Mouse (Mus musculus) neural tube, embryonic 10.5 days (tissue): ENCODE measurements at regions not wholly inside any gene's neighbourhood (a gene's known extent, or its start where the extent isn't known, plus 50 kb on each side); places are given as distances from the start of the nearest gene placed in this dataset.
"Not testable (repeated sequence)": the region's sequence is repeated elsewhere in the genome, so short reads cannot be mapped to it uniquely, and the experiment has no call there.

Experiments
- DNase-seq: peaks from one replicate; pipeline ENCODE4 v3.0.0-alpha.2; 2017; ENCODE audit warnings: low spot score; ENCODE audit errors: extremely low spot score

- DNase-seq, result no peak
Measured at GRCm38 (mm10) chr8:5523281-5523680, 418.1 kb upstream of the Slc10a2 start.

GRCm38 (mm10) chr8:5495861-5496260, 390.7 kb upstream of the Slc10a2 start:
- DNase-seq, result no peak

GRCm38 (mm10) chr8:5490491-5490890, 385.3 kb upstream of the Slc10a2 start:
- DNase-seq, result no peak

DNA sequence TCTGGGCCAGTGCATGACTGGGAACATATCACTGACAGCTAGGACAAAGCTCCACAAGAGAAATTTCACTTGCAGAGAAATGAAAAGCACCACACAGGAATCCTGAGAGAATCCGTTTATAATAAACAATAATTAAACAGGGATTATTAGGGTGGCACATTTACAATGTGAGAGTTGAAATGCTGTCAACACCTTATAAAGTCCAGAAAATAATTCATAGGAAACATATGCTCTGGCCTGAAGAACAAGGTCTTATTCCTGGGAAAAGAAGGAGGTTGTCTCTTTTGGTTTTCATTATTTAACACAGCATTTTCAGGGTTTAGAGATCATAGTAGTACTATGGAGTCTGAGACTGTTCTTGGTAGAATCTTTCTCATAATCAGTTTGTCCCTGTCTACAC, 377.8 kb upstream of the Slc10a2 start:
- DNase-seq, result no peak

- DNase-seq, result no peak
Measured at GRCm38 (mm10) chr8:5472999-5473398, 367.8 kb upstream of the Slc10a2 start.

DNA sequence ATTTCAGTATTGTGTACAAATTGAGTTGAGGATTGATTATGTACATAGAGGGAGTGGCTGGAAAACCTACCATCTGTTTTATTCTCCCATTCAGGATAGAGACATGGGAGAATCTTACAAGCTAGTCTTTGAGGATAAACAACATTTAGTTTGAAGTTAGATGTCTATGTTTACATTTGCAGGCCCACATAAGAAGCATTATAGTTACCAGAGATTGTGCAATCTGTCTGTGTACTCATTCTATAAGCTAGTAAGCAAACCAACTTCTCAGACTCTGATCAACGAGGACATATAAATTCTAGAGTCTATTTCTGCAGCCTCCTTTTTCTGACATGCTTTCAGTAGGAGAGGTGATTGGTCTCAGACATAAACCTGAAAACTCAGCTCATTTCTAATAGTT, 367.4 kb upstream of the Slc10a2 start:
- no peak for DNase-seq

GRCm38 (mm10) chr8:5457619-5458018, 352.5 kb upstream of the Slc10a2 start:
- DNase-seq, result no peak

DNA sequence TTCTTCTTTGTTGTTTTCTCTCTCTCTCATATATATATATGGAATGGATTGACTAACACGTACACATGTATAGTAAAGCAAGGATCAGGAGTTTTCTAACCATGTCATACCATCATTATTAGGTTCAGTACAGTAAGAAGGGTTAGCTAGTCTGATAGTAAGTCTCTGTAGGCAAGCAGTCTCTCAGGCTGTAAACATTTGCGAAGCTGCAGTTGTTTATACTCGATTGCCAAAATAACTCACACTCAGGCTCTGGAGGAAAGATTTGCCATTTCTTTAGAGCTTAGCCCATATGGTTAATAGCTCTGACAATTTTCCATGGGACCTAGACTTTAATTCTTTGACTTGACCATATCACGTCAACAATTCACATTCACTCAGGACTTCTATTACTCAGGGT, 348.3 kb upstream of the Slc10a2 start:
- no peak for DNase-seq

- not testable (repeated sequence) for DNase-seq
Measured at GRCm38 (mm10) chr8:5442243-5442642, 337.1 kb upstream of the Slc10a2 start.

- DNase-seq, result not testable (repeated sequence)
Measured at GRCm38 (mm10) chr8:5440404-5440803, 335.3 kb upstream of the Slc10a2 start.

GRCm38 (mm10) chr8:5439054-5439453, 333.9 kb upstream of the Slc10a2 start:
- no peak for DNase-seq

GRCm38 (mm10) chr8:5428303-5428971, 323.3 kb upstream of the Slc10a2 start:
- DNase-seq, result no peak

GRCm38 (mm10) chr8:5416841-5417240, 311.7 kb upstream of the Slc10a2 start:
- not testable (repeated sequence) for DNase-seq

DNA sequence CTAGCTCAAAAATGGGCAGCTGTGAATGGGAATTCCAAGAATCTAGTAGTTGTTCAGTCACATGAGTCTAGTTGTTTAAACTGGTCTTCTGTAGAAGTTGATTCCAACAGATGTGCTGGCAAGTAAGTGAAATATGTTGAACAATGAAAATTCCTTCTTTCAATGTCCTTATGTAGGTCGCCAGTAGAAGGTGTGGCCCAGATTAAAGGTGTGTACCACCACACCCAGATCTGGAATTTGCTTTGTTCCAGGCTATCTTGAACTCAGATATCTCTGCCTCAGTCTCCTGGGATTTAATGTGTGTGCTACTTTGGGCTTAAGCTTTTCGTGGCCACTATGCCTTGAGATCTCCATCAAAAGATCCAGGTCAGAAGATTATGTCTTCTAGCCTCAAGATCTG, 279.7 kb upstream of the Slc10a2 start:
- no peak for DNase-seq

DNA sequence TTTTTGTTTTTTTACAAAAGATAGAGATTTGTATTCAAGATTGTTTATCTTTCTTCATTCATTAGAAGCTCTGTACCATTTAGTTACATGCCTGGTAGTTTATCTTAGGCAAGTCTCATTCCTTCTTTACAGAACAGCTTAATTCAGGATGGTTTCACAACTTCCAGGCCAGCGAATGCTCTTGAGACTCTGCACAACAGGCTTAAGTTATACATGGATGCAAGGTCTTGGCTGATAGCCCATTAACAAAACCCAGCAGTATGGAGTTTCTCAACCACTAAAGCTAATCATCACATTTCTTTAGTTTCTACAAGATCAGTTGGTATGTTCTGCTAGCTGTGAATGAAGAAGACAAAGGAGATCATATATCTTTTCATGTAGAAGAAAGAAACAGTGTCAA, 272.9 kb upstream of the Slc10a2 start:
- DNase-seq, result no peak

DNA sequence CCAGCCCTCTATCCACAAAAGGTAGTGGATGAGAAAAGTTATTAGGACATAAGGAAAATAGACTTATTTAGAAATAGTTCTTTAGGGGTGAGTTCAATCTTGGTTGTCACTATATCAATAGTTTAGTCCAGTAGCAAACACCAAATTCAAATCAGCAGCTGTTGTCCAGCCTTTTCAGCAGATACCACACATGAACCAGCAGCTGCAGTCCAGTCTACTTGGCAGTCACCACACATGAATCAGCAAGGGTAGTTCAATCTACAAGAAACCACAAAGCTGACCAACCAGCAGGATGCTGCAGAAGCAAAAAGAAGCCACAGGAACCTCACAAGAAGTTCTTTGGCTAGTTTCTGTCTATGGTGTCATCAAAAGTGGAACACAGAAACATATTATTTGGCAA, 234.8 kb upstream of the Slc10a2 start:
- no peak for DNase-seq

DNA sequence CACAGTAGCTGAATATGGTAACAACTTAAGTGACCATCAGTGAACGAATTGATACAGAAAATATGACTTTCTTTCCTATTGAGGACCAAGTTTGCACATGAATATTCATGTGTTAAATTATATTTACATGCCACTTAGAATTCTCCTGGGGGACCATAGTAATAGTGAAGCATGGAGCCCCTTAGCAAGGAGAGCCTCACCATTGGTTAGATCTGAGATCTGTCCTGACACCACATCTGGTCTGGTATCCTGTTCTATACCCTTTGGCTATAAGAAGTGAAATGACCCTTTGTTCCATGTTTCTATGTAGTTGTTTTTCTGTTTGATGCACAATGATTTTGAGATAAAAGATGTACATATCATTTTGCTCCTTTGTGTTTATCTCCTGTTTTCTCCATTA, 209.4 kb upstream of the Slc10a2 start:
- DNase-seq, result no peak

- no peak for DNase-seq
Measured at GRCm38 (mm10) chr8:5299982-5300381, 194.8 kb upstream of the Slc10a2 start.

- no peak for DNase-seq
Measured at GRCm38 (mm10) chr8:5297190-5297589, 192.0 kb upstream of the Slc10a2 start.

DNA sequence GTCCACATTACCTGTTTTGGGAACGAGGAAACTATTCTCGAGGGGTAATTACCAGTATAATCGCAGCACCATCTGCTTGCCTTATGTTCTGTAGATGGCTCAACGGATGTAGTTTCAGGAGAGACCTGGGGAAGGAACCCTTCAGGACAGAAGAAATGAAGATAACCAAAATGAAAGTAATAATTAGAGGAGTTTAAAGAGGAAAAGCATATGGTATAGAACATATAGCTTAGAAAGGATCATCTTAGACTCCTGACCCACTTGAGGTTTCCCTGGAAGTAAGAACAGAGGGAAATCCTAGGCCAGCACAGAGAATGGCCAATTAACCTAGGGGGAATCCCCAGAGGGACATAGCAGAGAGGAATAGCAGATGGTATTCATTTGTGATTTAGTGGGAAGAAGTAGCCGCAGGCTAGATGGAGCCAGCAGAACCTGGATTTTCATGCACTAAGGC, 180.6 kb upstream of the Slc10a2 start:
- peak; percentile 16 for DNase-seq

DNA sequence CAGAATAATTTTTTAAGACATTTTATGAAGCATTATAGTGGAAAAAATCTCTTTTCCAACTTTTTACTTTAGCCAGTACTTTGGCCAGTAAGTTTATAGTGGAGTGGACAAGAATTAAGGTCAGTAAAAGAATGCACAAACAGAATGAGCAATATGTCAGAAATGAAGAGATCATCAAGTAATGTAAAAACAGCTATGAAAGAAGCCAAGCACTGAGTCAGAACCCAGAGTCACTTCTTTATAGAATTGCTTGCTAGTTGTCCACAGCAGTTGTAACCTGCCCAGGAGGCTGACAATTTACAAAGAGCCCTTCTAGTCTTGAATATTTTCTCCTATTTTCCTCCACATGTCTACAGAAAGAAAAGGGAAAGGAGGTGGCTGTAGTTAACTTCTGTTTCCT, 178.6 kb upstream of the Slc10a2 start:
- no peak for DNase-seq

GRCm38 (mm10) chr8:5262316-5262715, 157.2 kb upstream of the Slc10a2 start:
- no peak for DNase-seq

DNA sequence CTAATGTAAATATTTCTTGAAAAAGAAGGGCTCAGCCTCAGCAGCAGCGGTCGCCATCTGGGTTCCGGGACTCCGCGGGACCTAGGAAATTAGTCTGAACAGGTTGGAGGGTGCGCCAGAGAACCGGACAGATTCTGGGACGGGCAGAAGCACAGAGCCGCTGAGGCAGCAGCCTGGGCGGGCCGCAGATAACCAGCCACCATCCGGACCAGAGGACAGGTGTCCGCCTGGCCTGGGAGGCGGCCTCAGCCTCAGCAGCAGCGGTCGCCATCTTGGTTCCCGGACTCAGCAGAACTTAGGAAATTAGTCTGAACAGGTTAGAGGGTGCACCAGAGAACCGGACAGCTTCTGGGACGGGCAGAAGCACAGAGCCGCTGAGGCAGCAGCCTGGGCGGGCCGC, 136.7 kb upstream of the Slc10a2 start:
- DNase-seq, result not testable (repeated sequence)
